Mouse (Mus musculus) c-Kit-negative CD71-positive TER-119-positive erythroid progenitor cells, embryonic 14.5 days (primary cell): ENCODE measurements around the gene Serp1.
"Not testable (repeated sequence)": the region's sequence is repeated elsewhere in the genome, so short reads cannot be mapped to it uniquely, and the experiment has no call there.

ENCODE experiments used
- DNase-seq: peaks from one replicate; pipeline ENCODE4 v3.0.0-alpha.2; 2013; ENCODE audit warnings: low read depth, low spot score

The Serp1 gene

GRCm38 (mm10) chr3:58508020-58508750 is 17.5 kb downstream of the Serp1 start:
- no peak for DNase-seq

DNA sequence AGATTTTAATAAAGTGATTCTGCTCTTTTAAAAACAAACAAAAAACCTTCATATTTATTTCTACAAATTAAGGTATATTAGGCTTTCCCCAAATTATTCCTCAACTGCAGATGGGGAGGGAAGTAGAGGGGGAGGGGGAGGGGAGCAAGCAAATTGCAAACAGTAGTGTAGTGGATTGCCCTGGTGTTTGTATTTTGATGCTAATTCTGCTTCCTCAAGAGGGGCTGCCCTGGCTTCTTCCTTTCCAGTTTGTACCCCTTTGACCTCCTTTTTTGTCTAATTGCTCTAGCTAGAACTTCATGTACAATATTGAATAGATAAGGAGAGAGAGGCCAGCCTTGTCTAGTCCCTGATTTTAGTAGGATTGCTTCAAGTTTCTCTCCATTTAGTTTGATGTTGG is 21.0 kb downstream of the Serp1 start:
- DNase-seq = no peak

DNA sequence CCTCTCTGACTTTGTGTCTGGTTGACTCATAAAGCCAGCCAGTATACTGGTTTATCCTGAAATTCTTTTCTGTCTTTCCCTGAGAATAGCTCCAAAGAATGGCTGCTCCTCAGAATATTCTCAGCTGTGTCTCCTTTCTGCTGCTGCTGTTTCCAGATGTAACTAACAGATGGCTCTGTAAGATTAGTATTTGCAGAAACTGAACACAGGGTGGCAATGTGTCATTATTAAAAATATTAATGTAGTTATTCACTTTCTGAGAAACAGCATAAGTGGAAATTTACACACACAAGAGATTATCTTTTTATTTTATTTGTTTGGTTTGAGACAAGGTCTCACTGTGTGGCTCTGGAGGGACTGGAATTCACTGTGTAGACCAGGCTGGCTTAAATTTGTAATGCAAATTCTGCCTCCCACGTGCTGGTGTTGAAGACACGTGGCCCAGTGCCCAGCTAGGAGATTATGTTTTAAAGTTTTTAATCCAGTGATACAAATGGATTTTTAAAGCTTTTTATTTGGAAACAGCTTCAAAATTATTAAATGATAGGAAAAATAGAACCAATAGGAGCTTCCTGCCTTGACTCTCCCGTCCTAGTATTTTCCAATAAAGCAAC is 21.9 kb downstream of the Serp1 start:
- no peak for DNase-seq

GRCm38 (mm10) chr3:58501961-58502360 is 23.7 kb downstream of the Serp1 start:
- DNase-seq = no peak

GRCm38 (mm10) chr3:58493621-58494020 is 32.1 kb downstream of the Serp1 start:
- no peak for DNase-seq

DNA sequence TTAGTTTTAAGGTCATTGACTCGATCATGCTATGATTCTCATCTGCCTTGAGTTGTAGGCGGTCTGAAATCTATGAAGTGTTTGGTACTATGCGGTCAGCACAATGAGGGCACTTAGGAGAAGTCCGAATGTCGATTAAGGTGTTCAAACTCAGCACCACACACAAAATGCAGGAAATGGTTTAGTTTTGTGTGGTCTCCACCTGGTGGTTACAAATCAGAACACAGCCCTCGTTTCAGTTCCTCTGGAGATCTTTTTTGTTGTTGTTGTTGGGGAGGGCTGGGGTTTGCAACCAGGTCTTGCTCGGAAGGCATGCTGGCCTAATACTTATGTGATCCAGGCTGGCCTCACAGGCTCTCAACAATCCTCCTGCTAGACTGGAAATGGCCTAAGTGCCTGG is 34.9 kb downstream of the Serp1 start:
- DNase-seq = no peak

DNA sequence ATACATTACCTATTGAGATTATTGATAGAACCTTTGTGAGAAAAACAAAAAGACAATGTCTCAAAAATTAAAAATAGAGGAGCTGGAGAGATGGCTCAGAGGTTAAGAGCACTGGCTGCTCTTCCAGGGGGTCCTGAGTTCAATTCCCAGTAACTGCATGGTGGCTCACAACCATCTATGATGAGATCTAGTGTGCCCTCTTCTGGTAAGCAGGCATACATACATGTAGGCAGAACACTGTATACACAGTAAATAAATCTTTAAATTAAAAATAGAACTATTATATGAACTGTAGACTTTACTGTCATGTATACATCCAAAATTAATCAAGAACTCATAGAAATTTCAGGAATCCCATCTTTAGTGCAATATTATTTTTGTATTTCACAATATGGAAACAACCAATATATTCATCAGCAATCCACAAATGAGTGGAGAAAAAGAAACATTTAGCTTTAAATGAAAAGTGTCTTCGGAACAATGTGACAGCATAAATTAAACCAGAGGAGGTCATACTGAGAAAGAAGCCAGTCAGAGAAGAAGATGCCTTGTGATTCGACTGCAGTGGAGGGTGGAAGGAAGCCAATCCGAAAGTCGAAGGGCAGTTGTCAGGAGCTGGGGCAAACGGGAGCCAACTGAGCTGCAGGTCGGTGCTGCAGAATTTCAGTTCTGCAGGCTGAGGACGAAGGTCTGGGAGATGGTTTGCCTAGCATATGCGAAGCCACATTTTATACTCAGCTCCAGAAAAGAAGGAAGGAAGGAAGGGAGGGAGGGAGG is 37.5 kb downstream of the Serp1 start:
- DNase-seq = no peak

DNA sequence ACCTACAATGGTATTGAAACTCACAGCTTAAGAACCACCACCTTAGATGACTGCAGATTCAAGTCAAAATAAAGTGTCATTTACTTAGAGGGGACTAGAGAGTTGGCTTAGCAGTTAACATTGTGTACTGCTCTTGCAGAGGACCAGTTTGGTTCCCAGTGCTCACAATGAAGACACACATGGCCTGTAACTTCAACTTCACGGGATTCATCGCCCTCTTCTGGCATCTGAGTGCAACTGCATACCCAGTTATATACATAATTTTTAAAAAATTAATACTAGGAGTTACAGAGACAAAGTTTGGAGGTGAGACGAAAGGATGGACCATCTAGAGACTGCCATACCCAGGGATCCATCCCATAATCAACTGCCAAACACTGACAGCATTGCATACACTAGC is 38.6 kb downstream of the Serp1 start:
- DNase-seq = no peak

GRCm38 (mm10) chr3:58485883-58486282 is 39.8 kb downstream of the Serp1 start:
- DNase-seq = peak; percentile 40

GRCm38 (mm10) chr3:58478755-58479455 is 46.8 kb downstream of the Serp1 start:
- DNase-seq = no peak

DNA sequence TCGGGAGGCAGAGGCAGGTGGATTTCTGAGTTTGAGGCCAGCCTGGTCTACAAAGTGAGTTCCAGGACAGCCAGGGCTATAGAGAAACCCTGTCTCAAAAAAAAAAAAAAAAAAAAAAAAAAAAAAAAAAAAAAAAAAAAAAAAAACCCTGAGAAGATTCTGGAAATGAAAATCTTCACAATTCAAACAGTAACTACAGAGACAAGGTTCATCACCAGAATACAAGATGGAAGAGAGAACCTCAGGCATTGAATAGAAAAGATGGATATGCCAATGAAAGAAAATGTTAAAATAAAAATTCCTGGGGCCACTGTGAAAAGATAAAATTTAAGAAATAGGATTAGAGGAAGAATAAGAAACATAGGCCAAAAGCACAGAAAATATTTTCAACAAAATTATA is 50.4 kb downstream of the Serp1 start:
- DNase-seq = not testable (repeated sequence)
